Comparison of ENCODE assay signal across 16 mouse cellular contexts in genomic region chrX:129158794-129159411, GRCm38 (mm10).
A peak's percentile ranks its signal among the peaks of the same experiment; 100 is the strongest.
DNase-seq lines count a peak whose midpoint lies in the region; ATAC-seq and TF ChIP-seq lines count a peak whose summit lies in the region.
"Had no signal": no experiment of that assay in that cellular context is flagged by ENCODE, and none has a peak within 500 bp of the region (broad histone marks: within the 10 kb centered on the region; RNA-seq: fewer than 3 reads in every experiment).

No protein-coding gene starts in this region.

- no peak overlapping the region for H3K9ac ChIP-seq in forebrain, postnatal 0 days
- H3K9ac ChIP-seq in neural tube, embryonic 11.5 days (ENCODE audit: low read length), result no peak overlapping the region
- H3K9ac ChIP-seq in neural tube, embryonic 15.5 days (replicated peaks), result no peak overlapping the region
- H3K9ac ChIP-seq in embryonic facial prominence, embryonic 14.5 days (ENCODE audit: low read depth, low read length), result no peak overlapping the region
- H3K9ac ChIP-seq: hindbrain, embryonic 13.5 days; limb, embryonic 15.5 days had no signal

- H3K9me3 ChIP-seq in forebrain, embryonic 10.5 days, result no peaks in the 10 kb centered on the region
- no peaks in the 10 kb centered on the region for H3K9me3 ChIP-seq in forebrain, postnatal 0 days (ENCODE audit: low read length)
- H3K9me3 ChIP-seq in neural tube, embryonic 11.5 days (ENCODE audit: control insufficient read depth, low read length), result no peaks in the 10 kb centered on the region
- no peaks in the 10 kb centered on the region for H3K9me3 ChIP-seq in neural tube, embryonic 15.5 days (replicated peaks)
- H3K9me3 ChIP-seq in embryonic facial prominence, embryonic 14.5 days (ENCODE audit: control insufficient read depth, low read length), result no peaks in the 10 kb centered on the region
- H3K9me3 ChIP-seq: hindbrain, embryonic 13.5 days; limb, embryonic 15.5 days had no signal

- no peak for TF ChIP-seq CTCF in forebrain, postnatal 0 days (IDR thresholded peaks at IDR 0.05; ENCODE audit: low read depth)

- H3K4me1 ChIP-seq in forebrain, embryonic 10.5 days, result no peaks in the 10 kb centered on the region
- no peaks in the 10 kb centered on the region for H3K4me1 ChIP-seq in forebrain, postnatal 0 days (ENCODE audit: insufficient read depth)
- H3K4me1 ChIP-seq in neural tube, embryonic 11.5 days (ENCODE audit: control insufficient read depth, insufficient read depth, low read length), result no peaks in the 10 kb centered on the region
- no peaks in the 10 kb centered on the region for H3K4me1 ChIP-seq in neural tube, embryonic 15.5 days
- H3K4me1 ChIP-seq in embryonic facial prominence, embryonic 14.5 days (ENCODE audit: control insufficient read depth, insufficient read depth, low read length), result no peaks in the 10 kb centered on the region
- H3K4me1 ChIP-seq: hindbrain, embryonic 13.5 days; limb, embryonic 15.5 days had no signal

- peak overlapping the region; percentile 44 for H3K27ac ChIP-seq in forebrain, embryonic 10.5 days
- H3K27ac ChIP-seq in forebrain, postnatal 0 days (ENCODE audit: low read depth, low read length), result no peak overlapping the region
- no peak overlapping the region for H3K27ac ChIP-seq in neural tube, embryonic 11.5 days (ENCODE audit: low read depth, low read length)
- H3K27ac ChIP-seq in neural tube, embryonic 15.5 days (replicated peaks), result no peak overlapping the region
- no peak overlapping the region for H3K27ac ChIP-seq in embryonic facial prominence, embryonic 14.5 days (replicated peaks; ENCODE audit: low read depth, low read length)
- H3K27ac ChIP-seq: heart, adult 2 months; hindbrain, embryonic 13.5 days; limb, embryonic 15.5 days had no signal

- no peak overlapping the region for H3K4me2 ChIP-seq in forebrain, postnatal 0 days (ENCODE audit: low read depth)
- no peak overlapping the region for H3K4me2 ChIP-seq in neural tube, embryonic 11.5 days (ENCODE audit: low read depth)
- H3K4me2 ChIP-seq in neural tube, embryonic 15.5 days, result no peak overlapping the region
- no peak overlapping the region for H3K4me2 ChIP-seq in embryonic facial prominence, embryonic 14.5 days (ENCODE audit: low read depth, low read length)
- H3K4me2 ChIP-seq: hindbrain, embryonic 13.5 days; limb, embryonic 15.5 days had no signal

- no peaks in the 10 kb centered on the region for H3K36me3 ChIP-seq in forebrain, embryonic 10.5 days (replicated peaks)
- no peaks in the 10 kb centered on the region for H3K36me3 ChIP-seq in forebrain, postnatal 0 days (ENCODE audit: insufficient read depth)
- no peaks in the 10 kb centered on the region for H3K36me3 ChIP-seq in neural tube, embryonic 11.5 days (ENCODE audit: control insufficient read depth, insufficient read depth, low read length)
- no peaks in the 10 kb centered on the region for H3K36me3 ChIP-seq in neural tube, embryonic 15.5 days
- H3K36me3 ChIP-seq in embryonic facial prominence, embryonic 14.5 days (ENCODE audit: control insufficient read depth, insufficient read depth, low read length), result no peaks in the 10 kb centered on the region
- H3K36me3 ChIP-seq: hindbrain, embryonic 13.5 days; limb, embryonic 15.5 days had no signal

- 54% methylated on average over 2 of the region's 2 CpGs for WGBS in forebrain, embryonic 10.5 days
- 49% methylated on average over 2 of the region's 2 CpGs for WGBS in forebrain, postnatal 0 days
- 47% methylated on average over 2 of the region's 2 CpGs for WGBS in neural tube, embryonic 11.5 days
- 46% methylated on average over 2 of the region's 2 CpGs for whole genome bisulfite sequencing in neural tube, embryonic 15.5 days
- WGBS in embryonic facial prominence, embryonic 14.5 days, result 43% methylated on average over 2 of the region's 2 CpGs

- no peaks in the 10 kb centered on the region for H3K27me3 ChIP-seq in forebrain, embryonic 10.5 days (ENCODE audit: poor library complexity, severe bottlenecking)
- no peaks in the 10 kb centered on the region for H3K27me3 ChIP-seq in forebrain, postnatal 0 days (ENCODE audit: insufficient read depth, low read length)
- H3K27me3 ChIP-seq in neural tube, embryonic 11.5 days (ENCODE audit: control insufficient read depth, insufficient read depth, low read length), result no peaks in the 10 kb centered on the region
- no peaks in the 10 kb centered on the region for H3K27me3 ChIP-seq in neural tube, embryonic 15.5 days (replicated peaks)
- no peaks in the 10 kb centered on the region for H3K27me3 ChIP-seq in embryonic facial prominence, embryonic 14.5 days (replicated peaks; ENCODE audit: control insufficient read depth, insufficient read depth, low read length)
- H3K27me3 ChIP-seq: hindbrain, embryonic 13.5 days; limb, embryonic 15.5 days had no signal

- DNase-seq in forebrain, embryonic 10.5 days (ENCODE audit: extremely low spot score, low spot score), result no peak
- DNase-seq in forebrain, postnatal 0 days, result no peak
- DNase-seq in neural tube, embryonic 11.5 days (ENCODE audit: low spot score), result peak; percentile 24
- DNase-seq in embryonic facial prominence, embryonic 14.5 days (ENCODE audit: low spot score), result peak; percentile 4
- peak; percentile 43 for DNase-seq in mesoderm, embryonic 11.5 days (ENCODE audit: low read depth, low spot score)
- no peak for DNase-seq in layer of hippocampus, postnatal 36 days
- DNase-seq in frontal cortex, postnatal 36 days (ENCODE audit: low spot score in 2 of 2), result no peak
- DNase-seq: adrenal gland, postnatal 25 days; cerebellum, adult 8-10 months; gastrocnemius, postnatal 10 days; heart, adult 2 months; right cerebral cortex, adult 18-20 months had no signal

- H3K4me3 ChIP-seq in forebrain, embryonic 10.5 days, result no peak overlapping the region
- H3K4me3 ChIP-seq in forebrain, postnatal 0 days (ENCODE audit: low read depth, low read length), result no peak overlapping the region
- no peak overlapping the region for H3K4me3 ChIP-seq in neural tube, embryonic 11.5 days (ENCODE audit: low read depth, low read length)
- no peak overlapping the region for H3K4me3 ChIP-seq in neural tube, embryonic 15.5 days (replicated peaks)
- no peak overlapping the region for H3K4me3 ChIP-seq in embryonic facial prominence, embryonic 14.5 days (ENCODE audit: low read depth, low read length)
- H3K4me3 ChIP-seq: heart, adult 2 months; hindbrain, embryonic 13.5 days; limb, embryonic 15.5 days had no signal

- ATAC-seq in forebrain, postnatal 0 days, result no peak
- ATAC-seq in neural tube, embryonic 11.5 days (ENCODE audit: insufficient read depth, low FRiP score, low TSS enrichment), result peak; percentile 61
- no peak for ATAC-seq in neural tube, embryonic 15.5 days (ENCODE audit: low FRiP score)
- ATAC-seq in embryonic facial prominence, embryonic 14.5 days (ENCODE audit: low read depth), result no peak
- ATAC-seq: intestine, postnatal 0 days had no signal

Comparison
In these comparisons a context has a peak if more than half of its experiments do, and no peak if none do; other contexts are left out.
1. DNase-seq: peak in neural tube, embryonic 11.5 days (single experiment), embryonic facial prominence, embryonic 14.5 days (single experiment) and mesoderm, embryonic 11.5 days (single experiment); none in forebrain, embryonic 10.5 days (single experiment), forebrain, postnatal 0 days (single experiment), layer of hippocampus, postnatal 36 days (0 of 2) and frontal cortex, postnatal 36 days (0 of 2).